Mouse (Mus musculus) embryonic fibroblast, embryonic 13.5 days (primary cell): ENCODE measurements around the gene Kirrel.

Experiments
- CTCF ChIP-seq: IDR thresholded peaks from 2 replicates; pipeline ENCODE4 v1.5.1; 2011; ENCODE audit warnings: mild to moderate bottlenecking, control low read depth, low read length, moderate library complexity, borderline replicate concordance; ENCODE audit not compliant: insufficient read depth
- POLR2A ChIP-seq: IDR thresholded peaks from 2 replicates; pipeline ENCODE4 v1.6.1; 2011; ENCODE audit warnings: low read depth, mild to moderate bottlenecking, control low read depth, low read length, moderate library complexity

DNA sequence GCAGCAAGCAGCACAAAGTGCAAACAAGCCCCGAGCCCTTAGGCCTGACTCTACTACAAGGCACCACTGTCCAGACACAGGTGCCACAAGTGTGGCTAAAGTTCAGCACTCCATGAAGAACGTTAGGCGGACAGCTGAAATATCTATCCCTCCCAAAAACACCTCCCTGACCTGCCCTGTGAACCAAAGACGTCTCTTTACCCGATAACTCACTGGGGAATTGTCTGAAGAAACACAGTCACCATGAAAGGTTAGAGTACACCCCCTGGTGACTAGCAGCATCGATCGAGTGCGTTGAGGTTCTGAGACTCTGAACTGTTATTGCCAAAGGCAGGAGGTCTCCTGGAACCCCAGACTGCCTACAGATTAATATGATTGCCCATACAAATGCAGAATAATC, 59.3 kb downstream of the Kirrel start:
- TF ChIP-seq CTCF (no peak), POLR2A (no peak)
